Mouse (Mus musculus) mammary gland, adult 2 months (tissue): ENCODE results near the gene Hmga1. TPM values are rescaled to one million over a fixed set of nuclear protein-coding genes. Genes with fewer than 3 reads are reported as not detected.

Experiments used
- polyA plus RNA-seq: library from polyadenylated mRNA; depleted of rRNA; stranded (reverse); fragments of >200 nt; gene quantifications from 2 replicates; pipeline ENCODE4 v1.2.3, GENCODE M21; 2012; ENCODE audit warnings: low replicate concordance; rRNA removed

Gene Hmga1
- polyA plus RNA-seq, result 66.6 and 119 TPM in 2 replicates

DNA sequence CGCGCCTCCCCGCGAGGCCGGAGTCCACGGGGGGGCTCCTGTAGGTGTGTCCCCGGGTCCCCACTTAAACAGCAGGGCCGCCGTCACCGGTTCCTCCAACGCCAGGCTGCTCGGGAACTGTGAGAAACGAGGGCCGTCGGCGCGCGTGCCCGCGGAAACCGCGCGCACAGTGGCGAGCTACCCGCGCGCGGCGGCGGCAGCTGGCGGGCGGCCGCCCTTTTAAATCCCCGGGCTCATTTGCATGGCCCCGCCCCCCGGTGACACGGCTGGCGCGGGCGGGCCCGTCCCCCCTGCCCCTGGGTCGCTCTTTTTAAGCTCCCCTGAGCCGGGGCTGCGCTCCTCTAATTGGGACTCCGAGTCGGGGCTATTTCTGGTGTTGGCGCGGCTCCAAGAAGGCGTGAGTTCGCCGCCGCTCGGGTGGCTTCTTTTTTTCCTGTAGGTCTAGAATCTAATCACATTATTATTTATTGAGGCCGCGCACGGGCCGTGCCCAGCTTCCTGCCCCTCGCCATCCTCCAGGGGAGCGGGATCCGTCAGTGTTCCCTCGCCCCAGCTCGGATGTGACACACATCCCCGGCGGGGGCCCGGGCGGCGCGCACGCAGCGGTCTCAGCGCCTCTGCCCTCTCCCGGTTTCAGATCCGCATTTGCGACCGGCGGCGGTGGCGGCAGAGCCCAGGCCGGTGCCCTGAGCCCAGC lies at the start of gene Hmga1:
Hmga1 (plus strand) TSS at position 183 of the 697 bp plus-strand sequence.

DNA sequence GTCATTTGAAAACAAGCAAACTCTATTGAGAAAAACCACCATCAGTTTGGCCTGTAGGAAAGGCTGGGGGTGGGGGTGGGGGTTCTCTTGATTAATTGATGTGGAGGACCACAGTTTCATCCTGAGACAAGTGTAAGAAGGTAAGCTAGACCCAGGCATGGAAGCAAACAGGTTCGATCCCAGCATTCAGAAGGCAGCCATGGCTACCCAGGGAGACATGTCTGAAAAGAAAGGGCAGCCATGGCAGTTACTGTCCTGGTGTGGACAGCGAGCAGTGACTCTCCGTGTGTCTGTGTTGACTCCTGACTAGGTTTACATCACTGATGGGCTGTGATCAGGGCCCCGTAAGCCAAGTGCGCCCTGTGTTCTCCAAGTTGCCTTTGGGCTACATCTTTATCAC lies 35.0 kb upstream of the Hmga1 start, which contains the start of gene Grm4:
Grm4 (minus strand) TSS at position 101 of the 400 bp plus-strand sequence.

DNA sequence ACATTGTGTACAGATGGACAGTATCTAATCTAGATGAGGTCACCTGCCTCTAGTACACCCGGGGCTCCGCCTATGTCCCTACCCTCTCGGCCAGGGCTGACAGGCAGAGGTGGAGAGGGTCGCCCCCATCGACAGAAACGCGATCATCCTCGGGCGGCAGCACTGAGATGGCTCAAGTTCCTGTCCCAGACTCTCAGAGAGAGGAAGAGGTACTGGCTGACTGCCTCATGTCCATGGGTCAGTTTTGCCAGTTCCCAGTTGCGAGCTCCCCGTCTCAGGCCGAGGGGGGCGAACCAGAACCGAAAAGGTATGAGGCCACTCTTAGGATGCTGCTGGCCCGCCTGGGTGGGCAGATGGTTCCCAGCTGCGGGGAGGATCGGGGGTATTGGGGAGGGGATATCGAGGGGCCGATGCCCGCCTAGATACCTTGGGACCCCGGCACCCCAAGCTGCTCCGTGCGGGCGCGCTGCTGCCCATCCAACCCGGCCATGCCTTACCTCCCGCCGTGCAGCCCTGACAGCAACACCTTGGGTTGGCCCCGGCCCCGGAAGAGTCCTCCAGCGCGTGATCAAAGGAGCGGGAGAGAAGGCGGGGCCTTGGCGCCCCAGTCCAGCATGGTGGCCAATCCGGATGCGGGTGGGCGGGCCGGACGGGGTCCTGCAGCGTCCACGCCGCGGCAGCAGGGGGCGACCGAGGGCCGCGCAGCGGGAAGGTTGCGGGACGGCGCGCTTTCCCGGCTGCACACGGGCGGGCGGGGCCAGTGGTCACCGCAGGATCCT lies 9.1 kb downstream of the Hmga1 start, which contains the start of gene AI413582:
AI413582 (minus strand) TSS at position 594 of the 779 bp plus-strand sequence.

Other genes with a start within 250 kb of the Hmga1 start
- 0.07 and 0.17 TPM in 2 replicates for gene Grm4, start 35.1 kb upstream of the Hmga1 start, polyA plus RNA-seq
- gene AI413582, start 9.3 kb downstream of the Hmga1 start, polyA plus RNA-seq, result 60.2 and 75.4 TPM in 2 replicates
- 53.2 and 81.6 TPM in 2 replicates for gene Nudt3, start 67.0 kb downstream of the Hmga1 start, polyA plus RNA-seq
- not detected in 2 replicates for gene RPS10-NUDT3, start 78.7 kb downstream of the Hmga1 start, polyA plus RNA-seq
- gene Rps10, start 80.2 kb downstream of the Hmga1 start, polyA plus RNA-seq, result 1,117 and 1,702 TPM in 2 replicates
- 3.1 and 10.5 TPM in 2 replicates for gene Pacsin1, start 99.0 kb downstream of the Hmga1 start, polyA plus RNA-seq
- 7.8 and 11.7 TPM in 2 replicates for gene Spdef, start 172.5 kb downstream of the Hmga1 start, polyA plus RNA-seq